Mouse (Mus musculus) adrenal gland, adult 8-10 months (tissue): ENCODE measurements around the gene Tsku. TPM values are rescaled to one million over a fixed set of nuclear protein-coding genes. Genes with fewer than 3 reads are reported as not detected.

Experiments
- DNase-seq: peaks from one replicate; pipeline ENCODE4 v3.0.0; 2022
- total RNA-seq, 4 experiments: library from RNA; stranded (reverse); gene quantifications; 2 replicates each; pipeline ENCODE4 v1.2.4; 2022

Gene Tsku
- total RNA-seq, result 10 to 100 TPM; 18.2 to 42.9 (median 31.6) TPM

DNA sequence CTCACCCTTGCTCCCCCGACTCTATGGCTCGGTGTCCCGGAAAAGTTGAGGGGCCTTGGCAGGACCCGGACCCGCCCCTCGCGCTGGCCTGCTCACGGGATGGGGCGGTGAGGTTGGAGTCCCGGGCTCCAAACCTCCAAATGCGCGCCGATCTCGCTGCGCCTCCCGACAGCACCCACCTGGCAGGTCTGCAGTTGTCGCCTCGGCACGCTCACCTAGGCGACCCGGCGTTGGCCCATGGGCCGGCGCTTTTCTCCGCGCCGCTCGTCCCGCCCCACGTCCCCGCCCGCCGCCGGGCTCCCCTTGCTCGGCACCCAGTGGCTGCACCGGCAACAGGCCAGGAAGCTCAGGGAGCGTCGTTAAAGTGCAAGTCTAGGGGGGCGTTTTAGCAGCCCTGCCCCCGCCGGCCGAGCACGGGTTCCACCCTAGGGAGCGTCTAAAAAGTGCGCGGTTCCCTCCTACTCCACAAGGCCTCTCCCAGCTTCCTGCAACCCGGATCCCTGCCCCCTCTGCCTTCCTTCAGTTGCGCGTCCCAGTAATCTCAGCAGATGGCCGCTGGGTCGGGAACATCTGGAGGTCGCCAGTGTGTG is at the start of gene Tsku:
TSS of gene Tsku (minus strand) at position 266 of the 590 bp plus-strand sequence.
- peak; percentile 86 for DNase-seq

DNA sequence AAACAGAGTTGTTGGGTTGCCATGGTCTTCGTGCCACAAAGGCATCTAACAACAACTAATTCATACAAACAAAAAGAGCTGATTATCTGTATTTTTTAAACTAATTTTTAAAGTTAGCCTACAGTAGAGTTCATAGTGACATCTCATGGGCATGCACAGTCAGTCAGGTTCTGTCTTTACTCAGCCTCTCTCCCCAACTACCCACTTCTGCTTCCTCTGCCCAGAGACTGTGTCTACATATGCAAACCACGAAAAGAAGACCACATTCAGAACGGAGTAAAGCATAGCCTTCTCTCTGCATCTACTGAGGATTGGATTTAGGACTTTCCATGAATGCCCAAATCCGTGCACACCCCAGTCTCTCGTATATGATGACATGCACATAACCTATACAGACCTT is 46.5 kb upstream of the Tsku start:
- no peak for DNase-seq

DNA sequence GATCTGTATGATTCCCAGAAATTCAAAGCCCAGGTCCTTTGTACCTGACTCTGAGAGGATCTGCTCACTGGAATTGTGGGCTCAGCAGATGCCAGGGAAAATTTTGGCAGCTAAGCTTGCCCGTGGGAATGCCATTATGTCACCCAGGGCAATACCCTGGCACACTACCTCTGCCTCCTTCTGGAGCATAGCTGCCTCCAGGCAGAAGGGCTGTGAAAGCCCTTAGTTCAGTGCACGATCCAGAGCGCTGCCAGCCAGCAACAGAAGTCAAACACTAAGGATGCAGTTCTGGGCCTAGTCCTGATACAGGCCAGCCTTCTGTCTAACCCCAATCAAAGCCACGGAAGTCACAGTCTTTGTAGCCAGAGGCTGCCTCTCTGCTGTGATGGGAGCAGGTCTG is 42.9 kb upstream of the Tsku start:
- DNase-seq, result no peak

DNA sequence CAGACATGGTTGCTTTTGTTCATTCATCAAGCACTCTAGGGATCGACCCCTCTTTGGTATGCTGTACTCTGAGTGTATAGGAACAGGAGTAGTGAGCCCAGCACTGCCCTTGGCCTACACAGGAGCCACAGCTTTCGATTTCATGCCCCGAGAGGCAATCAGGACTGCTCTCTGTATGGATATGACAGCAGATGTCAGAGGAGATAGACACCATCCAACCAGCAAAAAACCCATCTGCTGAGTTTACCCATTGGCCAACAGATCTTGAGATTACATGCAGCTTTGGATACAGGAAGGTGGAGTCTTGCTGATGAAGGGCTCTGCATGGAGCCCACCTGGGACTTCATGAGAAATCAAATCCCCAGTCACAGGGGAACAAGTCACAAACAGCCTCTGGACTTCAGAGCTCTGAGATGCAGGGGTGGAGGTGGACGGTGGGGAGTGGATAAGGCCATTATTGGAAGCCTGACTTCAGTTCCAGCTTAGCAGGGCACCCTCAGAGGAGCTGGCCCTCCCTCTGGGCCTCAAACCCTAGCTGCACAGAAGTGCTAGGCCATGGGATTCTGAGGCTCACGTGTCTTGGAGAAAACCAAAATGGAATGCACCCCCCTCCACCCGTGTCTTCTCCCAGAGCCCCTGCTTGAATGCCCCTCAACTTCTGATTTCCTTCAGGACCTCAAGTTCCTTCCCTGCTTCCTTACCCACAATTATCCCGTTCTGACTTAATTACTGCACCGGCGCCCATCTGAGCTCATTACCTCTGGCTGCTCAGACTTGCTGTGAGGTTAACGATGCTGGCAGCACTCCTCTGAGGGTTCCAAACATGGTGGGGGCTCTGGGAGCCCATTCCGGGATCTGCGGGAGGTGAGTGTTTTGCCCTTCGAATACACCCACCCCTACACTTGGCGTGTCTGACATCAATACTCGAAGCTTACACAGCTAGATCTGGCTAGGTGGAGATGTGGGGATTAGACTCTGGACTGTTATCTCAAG is 41.8 kb upstream of the Tsku start:
- no peak for DNase-seq

DNA sequence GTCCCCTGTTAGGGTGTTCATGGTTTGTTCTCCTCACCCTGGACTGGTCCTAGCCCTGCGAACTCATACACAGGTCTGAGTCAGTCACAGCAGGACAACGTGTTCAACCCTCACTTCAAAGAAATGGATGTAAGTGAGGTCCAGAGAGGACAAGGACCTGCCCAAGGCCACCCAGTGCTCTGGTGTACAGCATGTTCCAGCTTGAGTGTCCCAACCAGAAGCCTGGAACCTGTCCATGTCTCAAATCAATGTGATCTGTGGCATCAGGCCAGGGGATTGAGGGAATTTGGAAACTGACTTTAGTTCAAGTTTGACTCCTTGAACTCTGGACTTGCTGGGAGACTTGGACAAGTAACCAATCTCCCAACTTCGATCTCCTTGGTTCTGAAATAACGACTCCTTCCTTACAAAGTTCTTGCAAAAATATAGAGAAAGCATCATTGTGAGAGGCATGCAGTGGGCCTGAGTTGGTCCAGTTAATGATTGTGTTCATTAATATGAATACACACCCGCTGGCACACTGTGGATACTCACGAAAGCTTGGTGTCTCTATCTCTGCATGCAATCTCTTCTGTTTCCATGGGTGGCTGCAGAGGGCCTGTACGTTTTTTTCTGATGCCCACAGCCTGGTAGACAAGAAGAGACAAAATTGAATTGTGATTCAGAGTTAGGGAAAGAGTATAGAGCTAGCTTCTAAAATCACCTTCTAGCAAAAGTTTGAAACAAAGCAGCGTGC is 31.5 kb upstream of the Tsku start:
- DNase-seq, result peak; percentile 88

DNA sequence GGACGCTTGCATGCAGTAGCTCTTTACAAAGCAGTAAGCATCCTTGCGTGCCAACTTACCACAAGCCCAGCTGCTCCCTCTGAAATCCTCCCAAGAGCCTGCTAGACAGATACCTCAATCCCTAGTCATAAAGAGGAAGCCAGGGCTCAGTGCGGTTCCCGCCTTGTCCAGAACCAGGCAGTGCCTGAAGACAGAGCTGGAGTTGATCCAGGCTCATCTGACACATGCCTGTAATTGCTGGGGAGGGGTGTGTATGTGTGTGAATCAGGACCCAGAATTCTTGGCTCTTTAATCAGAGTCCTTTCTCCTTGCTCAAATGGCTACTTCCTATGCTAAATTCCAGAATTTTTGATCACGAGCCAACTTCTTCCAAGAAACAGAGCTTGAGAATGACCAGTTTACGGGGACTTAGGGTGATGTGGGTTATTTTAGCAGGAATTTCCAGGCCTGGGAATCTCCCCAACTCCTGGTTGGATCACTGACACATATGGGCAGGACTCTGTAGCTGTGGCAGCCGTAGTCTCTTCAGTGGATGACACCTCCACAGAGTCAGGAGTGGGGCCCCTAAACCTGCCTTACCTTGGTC is 30.3 kb upstream of the Tsku start:
- no peak for DNase-seq

DNA sequence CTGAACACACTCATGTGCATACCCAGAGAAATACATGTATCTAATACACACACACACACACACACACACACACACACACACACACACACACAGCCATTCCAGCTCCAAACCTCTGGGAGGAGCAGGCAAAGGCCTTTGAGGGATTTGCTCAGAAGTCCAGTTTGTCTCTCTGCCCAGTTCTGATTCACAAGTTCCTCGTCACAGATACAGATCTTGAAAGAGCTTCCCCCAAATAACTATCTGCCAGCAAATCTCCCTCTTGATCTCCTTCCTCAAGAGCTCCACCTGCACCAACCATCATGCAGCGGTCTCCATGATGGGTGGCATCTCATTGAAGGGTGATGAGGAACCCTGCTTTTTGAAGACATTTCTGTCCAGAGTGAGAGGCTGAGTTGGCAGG is 29.4 kb upstream of the Tsku start:
- no peak for DNase-seq

GRCm38 (mm10) chr7:98389656-98390055 is 28.5 kb upstream of the Tsku start:
- DNase-seq, result no peak

DNA sequence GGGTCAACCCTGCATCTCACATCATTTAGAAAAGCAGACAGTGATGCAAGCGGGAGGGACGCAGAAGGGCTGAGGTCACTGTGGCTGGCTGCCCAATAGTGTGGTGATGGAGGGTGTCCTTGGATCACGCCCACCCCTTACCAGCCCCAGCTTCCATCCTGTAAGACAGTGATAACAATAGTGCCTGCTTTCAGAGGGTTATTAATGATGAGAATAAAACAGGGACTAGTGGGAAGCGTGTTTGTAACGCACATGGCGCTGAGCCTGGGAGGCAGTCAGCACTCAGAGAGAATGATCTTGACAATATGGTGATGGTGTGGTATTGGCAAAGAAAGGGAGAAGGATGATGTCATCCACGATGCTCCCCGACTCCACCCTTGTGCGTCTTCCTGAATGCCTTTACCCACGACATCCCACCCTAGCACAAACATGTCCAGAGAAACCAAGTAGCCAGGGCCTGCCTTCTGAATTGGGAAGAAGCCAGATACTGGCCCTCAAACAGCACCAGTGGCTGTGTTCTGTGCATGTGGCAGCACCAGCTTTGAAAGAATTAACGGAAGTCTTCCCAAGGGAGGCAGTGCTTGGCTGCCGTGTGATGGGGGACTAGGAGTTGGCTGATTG is 27.9 kb upstream of the Tsku start:
- no peak for DNase-seq

DNA sequence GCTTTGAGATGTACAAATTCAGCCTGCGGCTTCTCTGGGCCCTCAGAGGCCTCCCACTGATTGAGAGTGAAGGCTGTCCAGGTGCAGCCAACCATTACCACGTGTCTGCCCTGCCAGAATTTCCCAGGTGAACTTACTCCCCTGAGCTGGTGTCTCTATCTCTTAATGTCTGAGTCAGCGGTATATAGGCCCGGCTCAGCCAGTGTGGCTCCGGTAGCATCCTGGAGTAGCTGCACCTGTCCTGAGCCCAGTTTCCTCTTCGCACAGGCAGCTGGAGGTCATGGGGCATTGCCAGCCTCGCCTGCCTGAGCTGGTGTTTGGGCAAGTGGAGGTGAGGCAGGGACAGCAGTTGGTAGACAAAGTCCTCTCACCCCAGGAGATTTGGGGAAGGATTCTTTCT is 26.1 kb upstream of the Tsku start:
- DNase-seq, result no peak

DNA sequence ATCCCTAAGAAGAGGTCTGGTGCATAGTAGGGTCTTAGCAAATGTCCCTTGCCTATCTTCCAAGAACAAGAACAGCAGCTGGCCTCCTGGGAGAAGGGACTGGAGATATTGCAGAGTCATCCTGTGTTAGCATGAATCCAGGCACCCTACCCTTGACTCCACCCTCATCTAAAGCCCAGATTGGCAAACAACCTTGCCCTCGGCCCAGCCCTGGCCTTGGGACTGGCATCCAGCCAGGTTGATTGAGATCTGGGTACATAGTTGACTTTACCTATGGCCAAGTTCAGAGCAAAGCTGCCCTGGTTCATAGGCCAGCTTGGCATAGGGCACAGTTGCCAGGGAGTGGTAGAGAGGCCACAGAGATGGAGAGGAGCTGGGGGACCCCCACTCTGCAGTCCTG is 24.0 kb upstream of the Tsku start:
- peak; percentile 73 for DNase-seq

DNA sequence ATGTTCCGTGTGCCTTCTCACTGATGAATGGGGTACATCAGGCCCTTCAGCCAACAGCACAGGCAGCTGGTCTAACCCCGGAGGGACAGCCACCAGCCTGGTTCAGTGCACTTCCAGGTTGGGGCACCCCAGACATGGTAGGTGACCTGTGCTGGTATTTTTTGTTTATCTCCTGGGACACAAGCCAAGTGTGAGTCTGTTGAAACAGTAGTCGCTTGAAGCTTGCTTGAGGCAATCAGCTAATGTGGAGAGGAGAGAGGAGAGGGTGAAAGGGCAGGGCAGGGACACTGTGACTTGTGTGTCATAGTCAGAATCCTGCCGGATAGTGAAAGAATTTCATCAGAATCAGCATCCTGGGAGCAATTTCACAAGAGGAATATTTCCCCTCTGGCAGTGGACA is 22.2 kb upstream of the Tsku start:
- DNase-seq, result peak; percentile 52

- DNase-seq, result no peak
Measured at GRCm38 (mm10) chr7:98382784-98383183, 21.7 kb upstream of the Tsku start.

- no peak for DNase-seq
Measured at GRCm38 (mm10) chr7:98380224-98380925, 19.2 kb upstream of the Tsku start.

DNA sequence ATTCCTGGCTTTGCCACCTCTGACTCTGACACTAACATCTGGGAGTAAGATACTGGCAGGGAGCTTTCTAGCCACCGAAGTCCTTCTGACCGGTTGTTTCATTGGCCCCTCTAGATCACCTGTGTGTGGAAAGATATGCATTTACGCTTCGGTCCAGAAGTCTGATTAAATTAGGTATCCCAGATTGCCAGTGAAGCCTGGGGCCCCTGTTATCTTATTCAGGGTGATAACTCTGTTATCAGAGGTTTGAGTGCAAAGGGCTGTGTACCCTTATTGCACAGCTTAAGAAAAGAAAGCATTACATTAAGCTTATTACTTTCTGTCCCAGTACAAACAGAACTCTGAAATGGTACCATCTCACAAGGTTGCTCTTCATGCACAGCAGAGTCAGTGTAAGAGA is 18.1 kb upstream of the Tsku start:
- DNase-seq, result no peak

DNA sequence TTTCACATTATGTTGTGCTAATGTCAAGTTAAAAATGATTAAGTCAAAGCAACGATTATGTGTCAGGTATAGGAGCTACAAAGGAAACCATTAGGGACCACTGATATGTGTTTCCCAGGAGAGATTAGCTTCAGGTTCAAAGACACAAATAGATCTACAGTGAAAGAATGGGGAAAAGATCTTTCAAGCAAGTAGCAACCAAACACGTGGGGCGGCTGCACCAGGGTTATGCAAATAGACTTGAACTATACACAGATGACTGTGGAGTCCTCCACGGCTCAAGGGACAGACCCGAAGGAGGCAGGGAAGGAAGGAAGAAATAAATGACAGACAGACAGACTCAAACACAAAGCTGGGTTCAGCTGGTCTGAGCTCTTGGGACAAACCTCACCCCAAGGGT is 16.1 kb upstream of the Tsku start:
- no peak for DNase-seq

DNA sequence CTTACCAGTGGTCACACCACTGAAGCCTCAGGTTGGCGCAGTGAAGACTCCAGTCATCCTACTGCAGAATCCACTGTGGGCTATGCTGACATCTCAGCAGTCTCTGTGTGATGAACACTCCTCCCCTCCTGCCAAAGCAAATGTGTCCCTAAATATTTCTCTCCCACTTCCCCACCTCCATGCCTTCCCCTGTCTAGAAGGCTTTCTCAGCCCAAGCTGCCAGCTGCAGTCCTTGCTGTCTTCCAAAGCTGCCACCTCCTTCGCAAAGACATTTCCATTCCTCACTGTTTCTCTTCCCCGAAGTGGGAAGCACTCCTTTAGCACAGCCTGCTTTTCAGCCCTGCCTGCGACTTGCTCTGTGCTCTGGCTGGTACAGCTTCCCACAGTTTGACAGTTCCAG is 10.0 kb upstream of the Tsku start:
- DNase-seq, result no peak

DNA sequence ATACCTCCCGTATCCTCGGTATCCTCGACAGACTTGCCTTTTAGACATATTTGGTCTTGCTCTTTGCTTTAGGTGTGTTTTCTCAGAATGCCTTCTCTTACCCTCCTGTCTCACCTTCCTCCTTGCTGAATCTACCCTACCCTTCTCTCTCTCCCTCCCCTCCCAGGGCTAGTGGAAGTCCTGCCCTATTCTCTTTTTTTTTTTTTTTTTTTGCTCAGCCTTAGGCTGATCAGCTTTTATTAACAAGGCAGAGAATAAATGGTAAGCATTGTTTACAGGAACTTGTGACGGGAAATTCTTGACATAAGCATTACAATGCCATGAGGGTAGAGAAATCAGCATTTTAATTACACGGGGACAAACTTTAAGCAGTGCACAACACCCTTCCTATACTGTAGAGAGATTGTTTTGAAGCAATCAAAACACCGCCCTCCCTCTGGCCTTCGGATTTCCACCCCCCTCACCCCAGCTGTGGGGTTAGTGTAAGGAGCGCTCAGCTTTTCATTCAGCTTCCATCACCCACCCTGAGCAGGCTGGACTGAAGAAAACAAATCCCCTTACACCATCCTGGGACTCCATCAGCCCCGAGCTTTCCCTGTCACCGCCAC is 8.7 kb upstream of the Tsku start:
- no peak for DNase-seq

DNA sequence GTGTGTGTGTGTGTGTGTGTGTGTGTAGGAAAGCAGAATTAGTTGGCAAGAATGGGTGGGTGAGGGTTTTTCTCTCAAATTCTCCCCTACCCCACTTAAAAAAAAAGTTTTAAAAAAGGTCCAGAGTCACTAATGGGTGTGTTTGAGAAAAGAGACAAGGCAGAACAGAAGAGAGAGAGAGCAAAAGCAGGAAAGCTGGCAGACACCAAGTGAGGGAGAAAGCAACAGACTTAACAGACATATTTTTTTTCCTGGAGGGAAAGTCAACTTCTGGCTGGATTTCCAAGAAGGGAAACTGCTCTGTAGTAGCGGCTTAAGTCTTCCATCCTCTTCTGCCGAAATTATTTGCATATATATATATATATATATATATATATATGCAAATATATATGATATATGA is 534 bp upstream of the Tsku start:
- no peak for DNase-seq

DNA sequence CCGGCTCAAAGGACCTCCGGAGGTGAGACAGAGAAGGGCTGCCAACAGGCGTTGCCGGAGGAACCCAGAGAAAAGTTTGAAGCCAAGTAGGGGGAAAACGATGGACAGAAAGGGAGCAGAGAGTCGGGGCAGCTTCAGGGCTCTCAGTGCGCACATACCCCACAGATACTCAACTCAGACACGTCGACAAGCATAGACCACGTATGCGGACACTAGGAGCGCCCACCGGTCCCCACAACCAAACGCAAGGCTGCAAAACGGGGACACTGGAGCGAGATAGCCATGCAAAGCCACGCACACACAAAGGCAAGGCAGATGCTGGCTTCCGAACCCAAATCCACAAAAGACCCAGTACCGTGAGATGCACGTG is 522 bp downstream of the Tsku start:
- DNase-seq, result no peak

DNA sequence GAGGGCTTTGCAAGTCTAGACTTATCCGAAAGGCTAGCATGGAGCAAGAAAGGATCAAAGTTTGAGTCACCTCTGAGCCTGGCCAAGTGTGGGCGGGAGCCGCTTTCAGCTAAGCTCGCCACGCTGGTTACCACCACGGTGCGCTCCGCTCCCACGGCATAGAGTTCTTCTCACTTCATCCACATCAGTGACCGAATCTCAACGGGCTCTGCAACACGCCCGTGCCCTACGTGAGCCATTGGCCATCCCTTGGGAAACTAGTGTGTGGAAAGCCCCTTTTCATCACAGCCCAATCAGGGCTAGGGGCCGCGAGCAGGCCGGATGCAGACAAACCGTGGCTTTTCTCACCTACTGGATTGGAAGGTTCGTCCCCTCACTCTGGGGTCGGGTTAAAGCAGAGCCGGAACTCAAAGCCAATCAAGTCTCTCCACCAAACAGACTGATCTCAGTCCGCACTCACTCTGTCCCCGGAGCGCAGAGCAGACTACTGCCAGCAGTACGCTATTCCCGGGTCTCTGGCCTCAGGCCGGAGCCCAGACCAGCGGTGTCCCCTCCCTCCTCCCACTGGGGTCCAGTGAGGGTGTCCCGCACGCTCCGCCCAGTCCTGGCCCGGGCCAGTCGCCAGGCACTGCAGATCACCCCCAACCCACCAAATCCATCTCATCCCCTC is 1.0 kb downstream of the Tsku start:
- peak; percentile 25 for DNase-seq
